Mouse (Mus musculus) lung, postnatal 0 days (tissue): ENCODE measurements around the gene Hsd11b2. TPM values are rescaled to one million over a fixed set of nuclear protein-coding genes. Genes with fewer than 3 reads are reported as not detected.
A peak's percentile ranks its signal among the peaks of the same experiment; 100 is the strongest.

ENCODE experiments used
- ATAC-seq: fragments of 200-750 bp; cut with Nextera tagmentation; 2 replicates; pipeline ENCODE4 v1.8.0; 2017; ENCODE audit warnings: moderate library complexity
- DNase-seq: peaks from one replicate; pipeline ENCODE4 v3.0.0-alpha.2; 2016; ENCODE audit warnings: low spot score
- H3K27ac ChIP-seq: fragments of 300-500 bp; sonication (generic); 2 replicates; pipeline ENCODE4 v1.5.1; 2014; ENCODE audit warnings: antibody characterized with exemption, mild to moderate bottlenecking, low read length, mixed read lengths
- H3K27me3 ChIP-seq: fragments of 300-500 bp; sonication (generic); replicated peaks from 2 replicates; pipeline ENCODE4 v1.6.1; 2014; ENCODE audit warnings: low read length, mixed read lengths; ENCODE audit not compliant: insufficient read depth
- H3K36me3 ChIP-seq: fragments of 300-500 bp; sonication (generic); 2 replicates; pipeline ENCODE4 v1.6.1; 2014; ENCODE audit warnings: low read length, mixed read lengths; ENCODE audit not compliant: insufficient read depth
- H3K4me1 ChIP-seq: fragments of 300-500 bp; sonication (generic); 2 replicates; pipeline ENCODE4 v1.6.1; 2014; ENCODE audit warnings: antibody characterized with exemption, low read depth, low read length, mixed read lengths; ENCODE audit not compliant: insufficient read depth
- H3K4me2 ChIP-seq: fragments of 300-500 bp; sonication (generic); replicated peaks from 2 replicates; pipeline ENCODE4 v1.6.1; 2014; ENCODE audit warnings: low read depth, mild to moderate bottlenecking, low read length, moderate library complexity, mixed read lengths
- H3K4me3 ChIP-seq: fragments of 300-500 bp; sonication (generic); 2 replicates; pipeline ENCODE4 v1.5.1; 2014; ENCODE audit warnings: low read depth, low read length
- H3K9ac ChIP-seq: fragments of 300-500 bp; sonication (generic); replicated peaks from 2 replicates; pipeline ENCODE4 v1.6.1; 2014; ENCODE audit warnings: low read depth, mild to moderate bottlenecking
- H3K9me3 ChIP-seq: fragments of 300-500 bp; sonication (generic); 2 replicates; pipeline ENCODE4 v1.6.1; 2016; ENCODE audit warnings: low read length, mixed read lengths
- CTCF ChIP-seq: IDR thresholded peaks from 2 replicates; pipeline ENCODE4 v1.5.1; 2016; ENCODE audit warnings: antibody characterized with exemption, mild to moderate bottlenecking
- EP300 ChIP-seq: IDR thresholded peaks from 2 replicates; pipeline ENCODE4 v1.6.1; 2016; ENCODE audit warnings: antibody characterized with exemption, mild to moderate bottlenecking, control low read depth
- WGBS: fragments of 180-500 bp; shearing (Covaris S2); extraction: QIAGEN DNeasy Blood & Tissue Kit; methylation state at CpG from one replicate; pipeline ENCODE4 v1.1.7; 2014; 5-methylcytosine and 5-hydroxymethylcytosine counted together
- polyA plus RNA-seq: library from polyadenylated mRNA; unstranded; fragments of >200 nt; fragmentation: Nextera tagmentation; extraction: Ambion mirVana; gene quantifications from 2 replicates; pipeline ENCODE4 v1.2.1, GENCODE M21; 2015

Gene Hsd11b2
- 1.8 and 2.9 TPM in 2 replicates for polyA plus RNA-seq

GRCm38 (mm10) chr8:105518436-105519313, at the start of gene Hsd11b2:
TSS of gene Hsd11b2 (plus strand) at chr8:105518755.
- Histone ChIP-seq H3K4me1 (peaks cover 17% of the 10 kb centered on the region), H3K9ac (peak within 1 kb of the TSS; percentile 36; the same call in 1 of the 2 replicates), H3K9me3 (no peaks in the 10 kb centered on the region), H3K36me3 (0 out of 2 replicates have a peak, but pooled peaks cover 5% of the 10 kb centered on the region), H3K4me2 (peak within 1 kb of the TSS; percentile 98), H3K4me3 (peak within 1 kb of the TSS; percentile 41), H3K27ac (no peak within 1 kb of the TSS), H3K27me3 (no peaks in the 10 kb centered on the region)
- DNase-seq (peak; percentile 71), ATAC-seq (peak; percentile 71)
- TF ChIP-seq EP300 (no peak), CTCF (no peak)
- under 1% methylated on average over 57 of the region's 68 CpGs for WGBS

- Histone ChIP-seq H3K4me1 (peaks cover 8% of the 10 kb centered on the region; the same call in 1 of the 2 replicates), H3K4me2 (peak overlapping the region; percentile 56; the same call in 1 of the 2 replicates), H3K27ac (no peak overlapping the region), H3K36me3 (no peaks in the 10 kb centered on the region; the same call in 1 of the 2 replicates), H3K9me3 (no peaks in the 10 kb centered on the region), H3K27me3 (no peaks in the 10 kb centered on the region), H3K9ac (no peak overlapping the region), H3K4me3 (no peak overlapping the region)
- WGBS = 42% methylated on average over 6 of the region's 6 CpGs
- DNase-seq (peak; percentile 66), ATAC-seq (peak; percentile 14)
- TF ChIP-seq CTCF = no peak
- TF ChIP-seq EP300 = no peak
Measured at GRCm38 (mm10) chr8:105469041-105469695, 49.4 kb upstream of the Hsd11b2 start.

GRCm38 (mm10) chr8:105469816-105470215, 48.7 kb upstream of the Hsd11b2 start:
- peak overlapping the region; percentile 56 for H3K4me2 ChIP-seq
- WGBS = 81% methylated on average over 5 of the region's 5 CpGs
- no peaks in the 10 kb centered on the region; the same call in 1 of the 2 replicates for H3K36me3 ChIP-seq
- H3K9me3 ChIP-seq = no peaks in the 10 kb centered on the region
- peaks cover 14% of the 10 kb centered on the region; the same call in 1 of the 2 replicates for H3K4me1 ChIP-seq
- ATAC-seq (no peak), DNase-seq (no peak)
- TF ChIP-seq EP300 (no peak), CTCF (no peak)
- no peaks in the 10 kb centered on the region for H3K27me3 ChIP-seq
- no peak overlapping the region for H3K27ac ChIP-seq
- H3K9ac ChIP-seq = no peak overlapping the region
- H3K4me3 ChIP-seq = no peak overlapping the region

GRCm38 (mm10) chr8:105470262-105470661, 48.3 kb upstream of the Hsd11b2 start:
- WGBS = 72% methylated on average over 5 of the region's 5 CpGs
- peak overlapping the region; percentile 56 for H3K4me2 ChIP-seq
- H3K9ac ChIP-seq = no peak overlapping the region
- TF ChIP-seq CTCF (no peak), EP300 (no peak)
- H3K27ac ChIP-seq = no peak overlapping the region
- peak overlapping the region; percentile 20; the same call in 1 of the 2 replicates for H3K4me3 ChIP-seq
- H3K36me3 ChIP-seq = no peaks in the 10 kb centered on the region; the same call in 1 of the 2 replicates
- peaks cover 19% of the 10 kb centered on the region; the same call in 1 of the 2 replicates for H3K4me1 ChIP-seq
- DNase-seq (no peak), ATAC-seq (no peak)
- H3K27me3 ChIP-seq = no peaks in the 10 kb centered on the region
- no peaks in the 10 kb centered on the region for H3K9me3 ChIP-seq

- H3K9me3 ChIP-seq = no peaks in the 10 kb centered on the region
- 0 out of 2 replicates have a peak overlapping the region, but pooled peaks have one; percentile 0 for H3K27ac ChIP-seq
- no peaks in the 10 kb centered on the region for H3K27me3 ChIP-seq
- ATAC-seq (no peak; the same call in 1 of the 2 replicates), DNase-seq (no peak)
- H3K4me2 ChIP-seq = peak overlapping the region; percentile 56
- H3K36me3 ChIP-seq = no peaks in the 10 kb centered on the region; the same call in 1 of the 2 replicates
- WGBS = 24% methylated on average over 11 of the region's 11 CpGs
- peaks cover 21% of the 10 kb centered on the region; the same call in 1 of the 2 replicates for H3K4me1 ChIP-seq
- H3K9ac ChIP-seq = no peak overlapping the region
- TF ChIP-seq EP300 = no peak
- TF ChIP-seq CTCF = no peak
- peak overlapping the region; percentile 20 for H3K4me3 ChIP-seq
Measured at GRCm38 (mm10) chr8:105470681-105471313, 47.8 kb upstream of the Hsd11b2 start.
